Comparison of ENCODE assay signal across 8 mouse cellular contexts in genomic region chr11:76125386-76125785, GRCm38 (mm10). TPM values are rescaled to one million over a fixed set of nuclear protein-coding genes. Genes with fewer than 3 reads are reported as not detected.
A peak's percentile ranks its signal among the peaks of the same experiment; 100 is the strongest.
DNase-seq lines count a peak whose midpoint lies in the region; ATAC-seq and TF ChIP-seq lines count a peak whose summit lies in the region.
"Had no signal": no experiment of that assay in that cellular context is flagged by ENCODE, and none has a peak within 500 bp of the region (broad histone marks: within the 10 kb centered on the region; RNA-seq: fewer than 3 reads in every experiment).

No protein-coding gene starts in this region.

- ATAC-seq in liver, embryonic 12.5 days = no peak
- ATAC-seq in embryonic facial prominence, embryonic 13.5 days (ENCODE audit: insufficient number of reproducible peaks, insufficient read depth, low FRiP score, low TSS enrichment, low read depth) = no peak
- ATAC-seq in heart, embryonic 14.5 days (ENCODE audit: insufficient number of reproducible peaks, insufficient read depth, low FRiP score, low read depth) = peak; percentile 59
- peak; percentile 46; the same call in 1 of the 2 replicates for ATAC-seq in stomach, embryonic 14.5 days (ENCODE audit: insufficient number of reproducible peaks, insufficient read depth, low FRiP score, low read depth)
- ATAC-seq in forebrain, embryonic 13.5 days = no peak
- ATAC-seq: inflammation-experienced regulatory T-cells, adult 6 months had no signal

- 58% methylated on average over 8 of the region's 8 CpGs for whole genome bisulfite sequencing in liver, adult 2 months
- 86% methylated on average over 8 of the region's 8 CpGs for WGBS in liver, embryonic 12.5 days (ENCODE audit: insufficient replicate concordance)
- 21% methylated on average over 8 of the region's 8 CpGs for WGBS in embryonic facial prominence, embryonic 13.5 days
- WGBS in heart, embryonic 14.5 days = 6% methylated on average over 8 of the region's 8 CpGs
- 36% methylated on average over 8 of the region's 8 CpGs for WGBS in stomach, embryonic 14.5 days
- WGBS in forebrain, embryonic 13.5 days = 91% methylated on average over 8 of the region's 8 CpGs

- no peak for TF ChIP-seq POLR2A in liver, adult 2 months (IDR thresholded peaks at IDR 0.05; ENCODE audit: extremely low read depth, insufficient read depth, low read length)

- no peak overlapping the region; the same call in 1 of the 2 replicates for H3K27ac ChIP-seq in liver, adult 2 months (replicated peaks; ENCODE audit: insufficient read depth, low read depth, low read length)
- no peak overlapping the region for H3K27ac ChIP-seq in liver, embryonic 12.5 days
- peak overlapping the region; percentile 78 for H3K27ac ChIP-seq in embryonic facial prominence, embryonic 13.5 days
- peak overlapping the region; percentile 89 for H3K27ac ChIP-seq in heart, embryonic 14.5 days (replicated peaks in 1 of 2; ENCODE audit: control insufficient read depth in 1 of 2, insufficient read depth in 1 of 2, low read depth in 2 of 2, low read length in 2 of 2)
- H3K27ac ChIP-seq in stomach, embryonic 14.5 days (ENCODE audit: low read length) = peak overlapping the region; percentile 69; the same call in 1 of the 2 replicates
- no peak overlapping the region for H3K27ac ChIP-seq in forebrain, embryonic 13.5 days

- H3K79me2 ChIP-seq in liver, adult 2 months (ENCODE audit: control insufficient read depth, insufficient read depth, low read length) = no peaks in the 10 kb centered on the region

- no peak for TF ChIP-seq CTCF in liver, adult 2 months (IDR thresholded peaks at IDR 0.05; ENCODE audit: low read depth, low read length)

- no peaks in the 10 kb centered on the region for H3K27me3 ChIP-seq in liver, adult 2 months (ENCODE audit: control insufficient read depth, insufficient read depth, low read length)
- H3K27me3 ChIP-seq in liver, embryonic 12.5 days (replicated peaks) = no peaks in the 10 kb centered on the region
- no peaks in the 10 kb centered on the region for H3K27me3 ChIP-seq in embryonic facial prominence, embryonic 13.5 days
- no peaks in the 10 kb centered on the region for H3K27me3 ChIP-seq in heart, embryonic 14.5 days (ENCODE audit: control insufficient read depth, insufficient read depth, low read length)
- no peaks in the 10 kb centered on the region for H3K27me3 ChIP-seq in stomach, embryonic 14.5 days (ENCODE audit: control insufficient read depth, insufficient read depth, low read length)
- no peaks in the 10 kb centered on the region for H3K27me3 ChIP-seq in forebrain, embryonic 13.5 days

- no peak overlapping the region for H3K4me2 ChIP-seq in liver, embryonic 12.5 days
- 0 out of 2 replicates have a peak overlapping the region, but pooled peaks have one; percentile 0 for H3K4me2 ChIP-seq in embryonic facial prominence, embryonic 13.5 days
- H3K4me2 ChIP-seq in heart, embryonic 14.5 days (ENCODE audit: low read length) = peak overlapping the region; percentile 45
- 0 out of 2 replicates have a peak overlapping the region, but pooled peaks have one; percentile 12 for H3K4me2 ChIP-seq in stomach, embryonic 14.5 days (replicated peaks; ENCODE audit: low read depth, low read length)
- no peak overlapping the region for H3K4me2 ChIP-seq in forebrain, embryonic 13.5 days

- no peak overlapping the region for H3K9ac ChIP-seq in liver, adult 2 months (ENCODE audit: low read depth, low read length)
- no peak overlapping the region for H3K9ac ChIP-seq in liver, embryonic 12.5 days
- H3K9ac ChIP-seq in embryonic facial prominence, embryonic 13.5 days = no peak overlapping the region
- no peak overlapping the region for H3K9ac ChIP-seq in heart, embryonic 14.5 days (ENCODE audit: low read length)
- no peak overlapping the region for H3K9ac ChIP-seq in stomach, embryonic 14.5 days (replicated peaks; ENCODE audit: low read depth, low read length)
- H3K9ac ChIP-seq in forebrain, embryonic 13.5 days = no peak overlapping the region

- peak; percentile 26 for DNase-seq in liver, adult 2 months (ENCODE audit: extremely low read depth, low read depth, low spot score)
- DNase-seq in retina, postnatal 1 day = no peak

- no peaks in the 10 kb centered on the region for H3K9me3 ChIP-seq in liver, embryonic 12.5 days (replicated peaks)
- no peaks in the 10 kb centered on the region for H3K9me3 ChIP-seq in embryonic facial prominence, embryonic 13.5 days
- no peaks in the 10 kb centered on the region for H3K9me3 ChIP-seq in heart, embryonic 14.5 days (ENCODE audit: control insufficient read depth, low read length)
- no peaks in the 10 kb centered on the region for H3K9me3 ChIP-seq in stomach, embryonic 14.5 days (ENCODE audit: control insufficient read depth, low read depth, low read length)
- no peaks in the 10 kb centered on the region for H3K9me3 ChIP-seq in forebrain, embryonic 13.5 days (replicated peaks)

- H3K36me3 ChIP-seq in liver, adult 2 months (ENCODE audit: control insufficient read depth, insufficient read depth, low read length) = peaks cover 31% of the 10 kb centered on the region
- peaks cover 18% of the 10 kb centered on the region; the same call in 1 of the 2 replicates for H3K36me3 ChIP-seq in liver, embryonic 12.5 days
- no peaks in the 10 kb centered on the region for H3K36me3 ChIP-seq in embryonic facial prominence, embryonic 13.5 days
- H3K36me3 ChIP-seq in heart, embryonic 14.5 days (ENCODE audit: control insufficient read depth, insufficient read depth, low read length) = 0 out of 2 replicates have a peak, but pooled peaks cover 15% of the 10 kb centered on the region
- no peaks in the 10 kb centered on the region for H3K36me3 ChIP-seq in stomach, embryonic 14.5 days (ENCODE audit: control insufficient read depth, insufficient read depth, low read length)
- H3K36me3 ChIP-seq in forebrain, embryonic 13.5 days (ENCODE audit: poor library complexity, severe bottlenecking) = peaks cover 37% of the 10 kb centered on the region

- no peak overlapping the region for H3K4me3 ChIP-seq in liver, adult 2 months (ENCODE audit: insufficient read depth, low read depth, low read length)
- H3K4me3 ChIP-seq in liver, embryonic 12.5 days = no peak overlapping the region
- no peak overlapping the region for H3K4me3 ChIP-seq in embryonic facial prominence, embryonic 13.5 days
- peak overlapping the region in 1 of 2 experiments; percentile 2; a peak in 1 of 4 replicates for H3K4me3 ChIP-seq in heart, embryonic 14.5 days (ENCODE audit: control insufficient read depth in 1 of 2, insufficient read depth in 1 of 2, low read depth in 1 of 2, low read length in 2 of 2)
- no peak overlapping the region for H3K4me3 ChIP-seq in stomach, embryonic 14.5 days (ENCODE audit: low read depth, low read length)
- H3K4me3 ChIP-seq in forebrain, embryonic 13.5 days = no peak overlapping the region

- no peaks in the 10 kb centered on the region; the same call in 1 of the 2 replicates for H3K4me1 ChIP-seq in liver, adult 2 months (ENCODE audit: control insufficient read depth, insufficient read depth, low read length)
- H3K4me1 ChIP-seq in liver, embryonic 12.5 days = no peaks in the 10 kb centered on the region
- H3K4me1 ChIP-seq in embryonic facial prominence, embryonic 13.5 days = peaks cover 53% of the 10 kb centered on the region
- peaks cover 17 to 46% of the 10 kb centered on the region in 2 experiments for H3K4me1 ChIP-seq in heart, embryonic 14.5 days (ENCODE audit: control insufficient read depth in 2 of 2, insufficient read depth in 2 of 2, low read length in 2 of 2)
- H3K4me1 ChIP-seq in stomach, embryonic 14.5 days (ENCODE audit: control insufficient read depth, insufficient read depth, low read length) = peaks cover 16% of the 10 kb centered on the region
- H3K4me1 ChIP-seq in forebrain, embryonic 13.5 days = no peaks in the 10 kb centered on the region

RNA-seq across cellular contexts. Expression of gene Vps53, which starts 54.1 kb away (rescaled TPM):
- 18.9 and 22.8 TPM in 2 replicates for total RNA-seq in liver, adult 2 months (2014; rRNA removed)
- polyA plus RNA-seq in liver, adult 2 months (2012; rRNA removed) = 19.3 and 22.4 TPM in 2 replicates
- 21.2 and 22.9 TPM in 2 replicates for polyA plus RNA-seq in liver, embryonic 12.5 days (2016; fragmentation: Nextera tagmentation; extraction: Ambion mirVana)
- 36.5 and 38.5 TPM in 2 replicates for polyA plus RNA-seq in embryonic facial prominence, embryonic 13.5 days (2015; fragmentation: Nextera tagmentation; extraction: Ambion mirVana)
- polyA plus RNA-seq in heart, embryonic 14.5 days (2014; fragmentation: Nextera tagmentation; extraction: Ambion mirVana) = 31.5 and 32.5 TPM in 2 replicates
- polyA plus RNA-seq in stomach, embryonic 14.5 days (2014; fragmentation: Nextera tagmentation; extraction: Ambion mirVana) = 39.2 and 41.7 TPM in 2 replicates
- polyA plus RNA-seq in forebrain, embryonic 13.5 days (2015; fragmentation: Nextera tagmentation; extraction: Ambion mirVana) = 55.6 and 59.8 TPM in 2 replicates

RNA-seq across cellular contexts. Expression of gene Fam57a, which starts 54.1 kb away (rescaled TPM):
- 3.0 and 3.4 TPM in 2 replicates for total RNA-seq in liver, adult 2 months (2014; rRNA removed)
- polyA plus RNA-seq in liver, adult 2 months (2012; rRNA removed) = 3.5 and 5.3 TPM in 2 replicates
- 7.7 and 8.4 TPM in 2 replicates for polyA plus RNA-seq in liver, embryonic 12.5 days (2016; fragmentation: Nextera tagmentation; extraction: Ambion mirVana)
- polyA plus RNA-seq in embryonic facial prominence, embryonic 13.5 days (2015; fragmentation: Nextera tagmentation; extraction: Ambion mirVana) = 20.7 and 20.8 TPM in 2 replicates
- 22.4 and 23.1 TPM in 2 replicates for polyA plus RNA-seq in heart, embryonic 14.5 days (2014; fragmentation: Nextera tagmentation; extraction: Ambion mirVana)
- polyA plus RNA-seq in stomach, embryonic 14.5 days (2014; fragmentation: Nextera tagmentation; extraction: Ambion mirVana) = 73.3 and 80.6 TPM in 2 replicates
- polyA plus RNA-seq in forebrain, embryonic 13.5 days (2015; fragmentation: Nextera tagmentation; extraction: Ambion mirVana) = 20.8 and 25.5 TPM in 2 replicates

Comparison
In these comparisons a context has a peak if more than half of its experiments do, and no peak if none do; other contexts are left out.
1. H3K27ac ChIP-seq: peak in embryonic facial prominence, embryonic 13.5 days (single experiment), heart, embryonic 14.5 days (2 of 2) and stomach, embryonic 14.5 days (single experiment); none in liver, adult 2 months (single experiment), liver, embryonic 12.5 days (single experiment) and forebrain, embryonic 13.5 days (single experiment).
2. ATAC-seq: peak in heart, embryonic 14.5 days (single experiment) and stomach, embryonic 14.5 days (single experiment); none in liver, embryonic 12.5 days (single experiment), embryonic facial prominence, embryonic 13.5 days (single experiment) and forebrain, embryonic 13.5 days (single experiment).
3. H3K4me2 ChIP-seq: peak in embryonic facial prominence, embryonic 13.5 days (single experiment), heart, embryonic 14.5 days (single experiment) and stomach, embryonic 14.5 days (single experiment); none in liver, embryonic 12.5 days (single experiment) and forebrain, embryonic 13.5 days (single experiment).